Mouse (Mus musculus) hindbrain, embryonic 11.5 days (tissue): Measurements from ENCODE around the gene Vmn2r22. TPM values are rescaled to one million over a fixed set of nuclear protein-coding genes. Genes with fewer than 3 reads are reported as not detected.
"Not testable (repeated sequence)": the region's sequence is repeated elsewhere in the genome, so short reads cannot be mapped to it uniquely, and the experiment has no call there.

Experiments used
- ATAC-seq: fragments of 200-750 bp; cut with Nextera tagmentation; 2 replicates; pipeline ENCODE4 v1.8.0; 2017; ENCODE audit warnings: mild to moderate bottlenecking, moderate TSS enrichment, moderate library complexity; ENCODE audit not compliant: low FRiP score
- DNase-seq: peaks from one replicate; pipeline ENCODE4 v3.0.0-alpha.2; 2015; ENCODE audit warnings: low spot score
- H3K27ac ChIP-seq: fragments of 300-500 bp; sonication (generic); 2 replicates; pipeline ENCODE4 v1.5.1; 2014; ENCODE audit warnings: mild to moderate bottlenecking, low read depth, low read length
- H3K27me3 ChIP-seq: fragments of 300-500 bp; sonication (generic); 2 replicates; pipeline ENCODE4 v1.6.1; 2014; ENCODE audit warnings: mild to moderate bottlenecking, low read length, moderate library complexity, mixed read lengths; ENCODE audit not compliant: control insufficient read depth, insufficient read depth
- H3K36me3 ChIP-seq: fragments of 300-500 bp; sonication (generic); 2 replicates; pipeline ENCODE4 v1.6.1; 2014; ENCODE audit warnings: mild to moderate bottlenecking, low read length, moderate library complexity, mixed read lengths; ENCODE audit not compliant: control insufficient read depth, insufficient read depth
- H3K4me1 ChIP-seq: fragments of 300-500 bp; sonication (generic); replicated peaks from 2 replicates; pipeline ENCODE4 v1.6.1; 2014; ENCODE audit warnings: low read length, mixed read lengths; ENCODE audit not compliant: control insufficient read depth, insufficient read depth
- H3K4me2 ChIP-seq: fragments of 300-500 bp; sonication (generic); replicated peaks from 2 replicates; pipeline ENCODE4 v1.6.1; 2014; ENCODE audit warnings: mild to moderate bottlenecking, low read depth, low read length
- H3K4me3 ChIP-seq: fragments of 300-500 bp; sonication (generic); 2 replicates; pipeline ENCODE4 v1.5.1; 2014; ENCODE audit warnings: low read depth, low read length
- H3K9ac ChIP-seq: fragments of 300-500 bp; sonication (generic); 2 replicates; pipeline ENCODE4 v1.6.1; 2014; ENCODE audit warnings: low read depth, low read length
- H3K9me3 ChIP-seq: fragments of 300-500 bp; sonication (generic); 2 replicates; pipeline ENCODE4 v1.6.1; 2016; ENCODE audit warnings: low read length; ENCODE audit not compliant: control insufficient read depth
- WGBS: fragments of 180-500 bp; shearing (Covaris S2); extraction: QIAGEN DNeasy Blood & Tissue Kit; methylation state at CpG from one replicate; pipeline ENCODE4 v1.1.7; 2014; 5-methylcytosine and 5-hydroxymethylcytosine counted together
- polyA plus RNA-seq: library from polyadenylated mRNA; unstranded; fragments of >200 nt; fragmentation: Nextera tagmentation; extraction: Ambion mirVana; gene quantifications from 2 replicates; pipeline ENCODE4 v1.2.1, GENCODE M21; 2014

Gene Vmn2r22
- polyA plus RNA-seq, 1 experiment from 2014 or later, result not detected

GRCm38 (mm10) chr6:123574698-123575097 lies 75.8 kb downstream of the Vmn2r22 start:
- not testable (repeated sequence) for H3K9ac ChIP-seq, DNase-seq, H3K4me2 ChIP-seq, H3K4me1 ChIP-seq, ATAC-seq, H3K9me3 ChIP-seq, H3K36me3 ChIP-seq, H3K4me3 ChIP-seq, H3K27ac ChIP-seq, H3K27me3 ChIP-seq
- WGBS, result no CpG with 5 or more reads among the region's 2 CpGs

Other genes starting within 250 kb of the Vmn2r22 start
- not detected in 2 replicates for gene Vmn2r20, start 232.6 kb downstream of the Vmn2r22 start, polyA plus RNA-seq
- not detected in 2 replicates for gene Vmn2r21, start 117.3 kb downstream of the Vmn2r22 start, polyA plus RNA-seq
- gene Vmn2r23, start 51.9 kb upstream of the Vmn2r22 start, polyA plus RNA-seq, result not detected in 2 replicates
- gene Vmn2r24, start 128.2 kb upstream of the Vmn2r22 start, polyA plus RNA-seq, result not detected in 2 replicates
- not detected in 2 replicates for gene Vmn2r25, start 202.7 kb upstream of the Vmn2r22 start, polyA plus RNA-seq